Mouse (Mus musculus) spleen, adult 2 months (tissue): ENCODE measurements around the gene 2210408I21Rik.

Experiments used
- CTCF ChIP-seq: fragments of 200-500 bp; IDR thresholded peaks from 2 replicates; pipeline ENCODE4 v1.5.1; 2011; ENCODE audit warnings: mild to moderate bottlenecking, inconsistent platforms; ENCODE audit not compliant: insufficient read depth, insufficient read length, insufficient replicate concordance; ENCODE audit errors: extremely low read depth
- POLR2A ChIP-seq: fragments of 200-500 bp; IDR thresholded peaks from 2 replicates; pipeline ENCODE4 v1.6.1; 2011; ENCODE audit warnings: low read depth, low read length, inconsistent platforms

DNA sequence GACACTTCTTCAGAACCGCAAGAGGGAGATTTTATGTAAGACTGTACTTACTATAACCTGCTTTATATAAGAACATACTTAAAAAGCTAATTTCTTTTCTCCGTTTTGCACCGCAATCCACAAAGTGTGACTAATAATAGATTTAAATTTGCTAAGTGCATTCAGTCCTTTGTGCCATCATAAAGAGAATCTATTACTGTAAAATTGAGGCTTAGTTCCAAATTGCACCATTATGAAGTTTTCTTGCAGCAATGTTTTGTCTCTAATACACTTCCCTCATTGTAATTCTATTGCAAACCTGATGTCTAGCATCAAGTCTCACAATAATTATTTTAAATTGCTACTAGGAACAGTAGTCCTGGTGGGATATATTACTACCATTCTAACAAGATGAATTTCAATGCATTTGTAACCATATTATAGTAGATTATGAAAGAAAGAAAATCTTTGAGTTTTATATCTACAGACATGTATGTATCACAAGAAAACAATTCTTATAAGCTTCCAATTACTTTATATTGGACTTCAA lies 334.8 kb downstream of the 2210408I21Rik start:
- TF ChIP-seq CTCF (no peak), POLR2A (no peak)
